Mouse (Mus musculus): Measurements from ENCODE around the gene Rps6ka2.

- TF ChIP-seq CTCF (IDR thresholded peaks at IDR 0.05; ENCODE audit: extremely low read depth, insufficient read depth, insufficient read length, insufficient replicate concordance) = no peak
- TF ChIP-seq POLR2A (IDR thresholded peaks at IDR 0.05; ENCODE audit: low read depth, low read length) = no peak
These were observed 97.9 kb downstream of the Rps6ka2 start for GRCm38 (mm10) chr17:7267843-7268242.

All from spleen, adult 2 months (tissue).